Mouse (Mus musculus) cortical plate, adult 2 months (tissue): Measurements from ENCODE around the gene Lztfl1.

Source experiments
- CTCF ChIP-seq: fragments of 200-500 bp; IDR thresholded peaks from 2 replicates; pipeline ENCODE4 v1.5.1; 2011; ENCODE audit warnings: mild to moderate bottlenecking, control low read depth, low read length; ENCODE audit not compliant: insufficient read depth; ENCODE audit errors: extremely low read depth
- POLR2A ChIP-seq: fragments of 200-500 bp; IDR thresholded peaks from 2 replicates; pipeline ENCODE4 v1.6.1; 2011; ENCODE audit warnings: mild to moderate bottlenecking, low read length, control low read depth; ENCODE audit not compliant: insufficient read depth; ENCODE audit errors: extremely low read depth

DNA sequence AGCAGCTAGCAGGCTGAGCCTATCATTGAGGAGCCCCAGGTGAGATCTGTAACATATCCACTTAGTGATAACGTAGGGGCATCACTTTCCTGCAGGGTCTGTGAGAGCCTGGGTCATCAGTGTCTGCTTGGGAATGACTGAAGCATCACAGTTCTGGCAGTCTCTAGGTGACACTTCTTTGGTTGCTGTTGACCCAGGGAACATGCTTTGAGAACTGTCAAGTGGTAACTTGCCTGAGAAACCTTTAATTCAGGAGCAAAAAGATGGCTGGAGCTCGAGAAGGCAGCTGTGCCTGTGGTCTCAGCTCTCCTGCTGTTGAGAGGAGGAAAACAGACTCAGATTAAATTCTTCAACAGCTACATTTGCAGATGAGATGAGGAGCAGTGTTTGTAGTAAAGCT is 39.8 kb upstream of the Lztfl1 start:
- TF ChIP-seq CTCF (no peak), POLR2A (no peak)
